Mouse (Mus musculus): Measurements from ENCODE around the gene Dnaic1.

Gene Dnaic1

GRCm38 (mm10) chr4:41635906-41636305 is 66.3 kb downstream of the Dnaic1 start:
- DNase-seq (ENCODE audit: low spot score): no peak

- no peak for DNase-seq (ENCODE audit: low spot score)
Measured at GRCm38 (mm10) chr4:41636366-41636765, 66.8 kb downstream of the Dnaic1 start.

- DNase-seq (ENCODE audit: low spot score): no peak
Measured at GRCm38 (mm10) chr4:41636882-41637635, 67.5 kb downstream of the Dnaic1 start.

- DNase-seq (ENCODE audit: low spot score): no peak
Measured at GRCm38 (mm10) chr4:41638186-41638731, 68.7 kb downstream of the Dnaic1 start.

GRCm38 (mm10) chr4:41638828-41639213 is 69.2 kb downstream of the Dnaic1 start:
- DNase-seq (ENCODE audit: low spot score): no peak

- no peak for DNase-seq (ENCODE audit: low spot score)
Measured at GRCm38 (mm10) chr4:41639214-41639841, 69.8 kb downstream of the Dnaic1 start.

GRCm38 (mm10) chr4:41639913-41640507 is 70.4 kb downstream of the Dnaic1 start, which contains the start of gene Enho:
Gene Enho (minus strand): TSS chr4:41640324.
- peak; percentile 96 for DNase-seq (ENCODE audit: low spot score)

GRCm38 (mm10) chr4:41641199-41641822 is 71.7 kb downstream of the Dnaic1 start:
- no peak for DNase-seq (ENCODE audit: low spot score)

GRCm38 (mm10) chr4:41645488-41645887 is 75.9 kb downstream of the Dnaic1 start:
- DNase-seq (ENCODE audit: low spot score): no peak

GRCm38 (mm10) chr4:41648157-41648556 is 78.6 kb downstream of the Dnaic1 start:
- no peak for DNase-seq (ENCODE audit: low spot score)

GRCm38 (mm10) chr4:41648627-41649026 is 79.1 kb downstream of the Dnaic1 start:
- no peak for DNase-seq (ENCODE audit: low spot score)

- peak; percentile 55 for DNase-seq (ENCODE audit: low spot score)
Measured at GRCm38 (mm10) chr4:41653296-41653695, 83.7 kb downstream of the Dnaic1 start.

- DNase-seq (ENCODE audit: low spot score): no peak
Measured at GRCm38 (mm10) chr4:41653730-41654129, 84.2 kb downstream of the Dnaic1 start.

- DNase-seq (ENCODE audit: low spot score): peak; percentile 59
Measured at GRCm38 (mm10) chr4:41654217-41654616, 84.6 kb downstream of the Dnaic1 start.

GRCm38 (mm10) chr4:41655525-41655924 is 86.0 kb downstream of the Dnaic1 start:
- DNase-seq (ENCODE audit: low spot score): no peak

GRCm38 (mm10) chr4:41658566-41659384 is 89.2 kb downstream of the Dnaic1 start:
- no peak for DNase-seq (ENCODE audit: low spot score)

- no peak for DNase-seq (ENCODE audit: low spot score)
Measured at GRCm38 (mm10) chr4:41659556-41659955, 90.0 kb downstream of the Dnaic1 start.

- DNase-seq (ENCODE audit: low spot score): no peak
Measured at GRCm38 (mm10) chr4:41660851-41661430, 91.4 kb downstream of the Dnaic1 start.

- no peak for DNase-seq (ENCODE audit: low spot score)
Measured at GRCm38 (mm10) chr4:41662723-41663122, 93.1 kb downstream of the Dnaic1 start.

- DNase-seq (ENCODE audit: low spot score): no peak
Measured at GRCm38 (mm10) chr4:41663614-41664013, 94.0 kb downstream of the Dnaic1 start.

- no peak for DNase-seq (ENCODE audit: low spot score)
Measured at GRCm38 (mm10) chr4:41664533-41664932, 95.0 kb downstream of the Dnaic1 start.
